Mouse (Mus musculus): ENCODE results near the gene Slc9a8. TPM values are rescaled to one million over a fixed set of nuclear protein-coding genes. Genes with fewer than 3 reads are reported as not detected.

The Slc9a8 gene
- polyA plus RNA-seq, 1 experiment from 2014 or later, result 21.6 TPM

GRCm38 (mm10) chr2:167482681-167483080 is 61.2 kb downstream of the Slc9a8 start:
- 93% methylated on average over 4 of the region's 4 CpGs for WGBS
- Histone ChIP-seq H3K27ac (replicated peaks) (no peak overlapping the region), H3K4me3 (no peak overlapping the region)

GRCm38 (mm10) chr2:167483081-167483826 is 61.7 kb downstream of the Slc9a8 start:
- H3K36me3 ChIP-seq, result peaks cover 62% of the 10 kb centered on the region
- H3K27ac ChIP-seq (replicated peaks), result no peak overlapping the region
- no peaks in the 10 kb centered on the region for H3K9me3 ChIP-seq (replicated peaks)
- no peaks in the 10 kb centered on the region for H3K4me1 ChIP-seq
- 95% methylated on average over 27 of the region's 27 CpGs for WGBS
- no peak overlapping the region for H3K4me3 ChIP-seq
- H3K27me3 ChIP-seq (ENCODE audit: low read depth, poor library complexity, severe bottlenecking), result no peaks in the 10 kb centered on the region
- DNase-seq (ENCODE audit: low spot score), result no peak

More at GRCm38 (mm10) chr2:167482681-167483080, 61.2 kb downstream of the Slc9a8 start:
- H3K27me3 ChIP-seq (ENCODE audit: low read depth, poor library complexity, severe bottlenecking), result no peaks in the 10 kb centered on the region
- no peaks in the 10 kb centered on the region for H3K9me3 ChIP-seq (replicated peaks)
- H3K36me3 ChIP-seq, result peaks cover 60% of the 10 kb centered on the region
- H3K4me1 ChIP-seq, result no peaks in the 10 kb centered on the region
- no peak for DNase-seq (ENCODE audit: low spot score)

GRCm38 (mm10) chr2:167483827-167484410 is 62.4 kb downstream of the Slc9a8 start:
- 96% methylated on average over 24 of the region's 24 CpGs for WGBS
- H3K27me3 ChIP-seq (ENCODE audit: low read depth, poor library complexity, severe bottlenecking), result no peaks in the 10 kb centered on the region
- no peak overlapping the region for H3K4me3 ChIP-seq
- no peaks in the 10 kb centered on the region for H3K4me1 ChIP-seq
- no peak for DNase-seq (ENCODE audit: low spot score)
- no peak overlapping the region for H3K27ac ChIP-seq (replicated peaks)
- H3K36me3 ChIP-seq, result peaks cover 66% of the 10 kb centered on the region
- H3K9me3 ChIP-seq (replicated peaks), result no peaks in the 10 kb centered on the region

GRCm38 (mm10) chr2:167484932-167485331 is 63.4 kb downstream of the Slc9a8 start:
- Histone ChIP-seq H3K27me3 (ENCODE audit: low read depth, poor library complexity, severe bottlenecking) (no peaks in the 10 kb centered on the region), H3K36me3 (peaks cover 66% of the 10 kb centered on the region), H3K4me1 (no peaks in the 10 kb centered on the region), H3K4me3 (no peak overlapping the region), H3K27ac (replicated peaks) (no peak overlapping the region), H3K9me3 (replicated peaks) (no peaks in the 10 kb centered on the region)
- DNase-seq (ENCODE audit: low spot score), result no peak
- WGBS, result 92% methylated on average over 11 of the region's 11 CpGs

- Histone ChIP-seq H3K9me3 (replicated peaks) (no peaks in the 10 kb centered on the region), H3K36me3 (peaks cover 63% of the 10 kb centered on the region), H3K27me3 (ENCODE audit: low read depth, poor library complexity, severe bottlenecking) (no peaks in the 10 kb centered on the region), H3K27ac (replicated peaks) (no peak overlapping the region), H3K4me1 (peaks cover 2% of the 10 kb centered on the region), H3K4me3 (no peak overlapping the region)
- WGBS, result 86% methylated on average over 7 of the region's 7 CpGs
- no peak for DNase-seq (ENCODE audit: low spot score)
Measured at GRCm38 (mm10) chr2:167485501-167486377, 64.2 kb downstream of the Slc9a8 start.

GRCm38 (mm10) chr2:167486573-167486972 is 65.1 kb downstream of the Slc9a8 start:
- Histone ChIP-seq H3K27me3 (ENCODE audit: low read depth, poor library complexity, severe bottlenecking) (no peaks in the 10 kb centered on the region), H3K27ac (replicated peaks) (no peak overlapping the region), H3K4me3 (no peak overlapping the region), H3K9me3 (replicated peaks) (no peaks in the 10 kb centered on the region), H3K36me3 (peaks cover 59% of the 10 kb centered on the region), H3K4me1 (peaks cover 11% of the 10 kb centered on the region)
- DNase-seq (ENCODE audit: low spot score), result no peak
- WGBS, result 90% methylated on average over 4 of the region's 4 CpGs

- no peak overlapping the region for H3K4me3 ChIP-seq
- WGBS, result 97% methylated on average over 6 of the region's 6 CpGs
- H3K27me3 ChIP-seq (ENCODE audit: low read depth, poor library complexity, severe bottlenecking), result no peaks in the 10 kb centered on the region
- peaks cover 19% of the 10 kb centered on the region for H3K4me1 ChIP-seq
- no peak for DNase-seq (ENCODE audit: low spot score)
- H3K36me3 ChIP-seq, result peaks cover 53% of the 10 kb centered on the region
- H3K9me3 ChIP-seq (replicated peaks), result no peaks in the 10 kb centered on the region
- H3K27ac ChIP-seq (replicated peaks), result no peak overlapping the region
Measured at GRCm38 (mm10) chr2:167487551-167487950, 66.0 kb downstream of the Slc9a8 start.

GRCm38 (mm10) chr2:167487994-167488393 is 66.5 kb downstream of the Slc9a8 start:
- no peaks in the 10 kb centered on the region for H3K9me3 ChIP-seq (replicated peaks)
- peaks cover 48% of the 10 kb centered on the region for H3K36me3 ChIP-seq
- H3K27me3 ChIP-seq (ENCODE audit: low read depth, poor library complexity, severe bottlenecking), result no peaks in the 10 kb centered on the region
- H3K4me1 ChIP-seq, result peaks cover 19% of the 10 kb centered on the region
- H3K27ac ChIP-seq (replicated peaks), result no peak overlapping the region
- no peak overlapping the region for H3K4me3 ChIP-seq
- DNase-seq (ENCODE audit: low spot score), result no peak
- 95% methylated on average over 6 of the region's 6 CpGs for WGBS

GRCm38 (mm10) chr2:167490813-167491525 is 69.5 kb downstream of the Slc9a8 start:
- H3K4me3 ChIP-seq, result peak overlapping the region; percentile 100
- H3K27me3 ChIP-seq (ENCODE audit: low read depth, poor library complexity, severe bottlenecking), result no peaks in the 10 kb centered on the region
- H3K4me1 ChIP-seq, result peaks cover 26% of the 10 kb centered on the region
- H3K27ac ChIP-seq (replicated peaks), result no peak overlapping the region; the same call in 1 of the 2 replicates
- peaks cover 26% of the 10 kb centered on the region for H3K36me3 ChIP-seq
- 90% methylated on average over 4 of the region's 4 CpGs for WGBS
- DNase-seq (ENCODE audit: low spot score), result no peak
- H3K9me3 ChIP-seq (replicated peaks), result no peaks in the 10 kb centered on the region

GRCm38 (mm10) chr2:167491757-167492708 is 70.5 kb downstream of the Slc9a8 start, which contains the start of gene Rnf114:
Gene Rnf114, plus strand, starts transcription at chr2:167492645.
- peak within 1 kb of the TSS; percentile 98 for H3K27ac ChIP-seq (replicated peaks)
- peak; percentile 27 for DNase-seq (ENCODE audit: low spot score)
- H3K36me3 ChIP-seq, result peaks cover 20% of the 10 kb centered on the region
- no peaks in the 10 kb centered on the region for H3K9me3 ChIP-seq (replicated peaks)
- H3K27me3 ChIP-seq (ENCODE audit: low read depth, poor library complexity, severe bottlenecking), result no peaks in the 10 kb centered on the region
- H3K4me1 ChIP-seq, result peaks cover 26% of the 10 kb centered on the region
- H3K4me3 ChIP-seq, result peak within 1 kb of the TSS; percentile 100
- 4% methylated on average over 52 of the region's 52 CpGs for WGBS
